Mouse (Mus musculus) E14TG2a.4 (cell line): ENCODE results near the gene Clint1.

Experiments used
- CTCF ChIP-seq: conservative IDR thresholded peaks from 2 replicates; pipeline ENCODE4 v1.5.1; 2014; ENCODE audit warnings: low read length
- NANOG ChIP-seq: IDR thresholded peaks from 2 replicates; pipeline ENCODE4 v1.6.1; 2014; ENCODE audit warnings: borderline replicate concordance, low read length, mixed read lengths
- POU5F1 ChIP-seq: IDR thresholded peaks from 2 replicates; pipeline ENCODE4 v1.6.1; 2014; ENCODE audit warnings: low read length, borderline replicate concordance

DNA sequence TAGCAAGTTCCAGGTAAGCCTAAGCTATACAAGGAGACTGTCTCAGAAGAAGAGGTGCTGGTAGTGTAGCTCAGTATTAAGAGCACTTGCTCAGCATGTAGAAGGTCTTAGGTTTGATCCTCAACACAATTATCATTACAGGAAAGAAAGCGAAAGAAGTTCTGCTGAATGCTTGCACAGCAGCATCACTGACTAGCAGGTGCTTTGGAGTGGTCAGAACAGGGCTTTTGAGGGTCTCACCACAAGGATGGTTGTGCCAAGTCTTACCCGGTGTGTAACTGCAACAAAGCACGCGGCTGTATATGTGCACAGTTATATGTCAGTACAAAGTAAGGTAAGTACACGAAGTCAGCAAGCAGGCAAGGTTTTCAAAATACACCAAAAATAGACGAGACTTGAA lies 22.4 kb downstream of the Clint1 start:
- TF ChIP-seq CTCF = no peak
- TF ChIP-seq NANOG = no peak
- no peak for TF ChIP-seq POU5F1
